Mouse (Mus musculus): ENCODE results near the gene Fhl3.
"Not testable (repeated sequence)": the region's sequence is repeated elsewhere in the genome, so short reads cannot be mapped to it uniquely, and the experiment has no call there.

Fhl3 gene

DNA sequence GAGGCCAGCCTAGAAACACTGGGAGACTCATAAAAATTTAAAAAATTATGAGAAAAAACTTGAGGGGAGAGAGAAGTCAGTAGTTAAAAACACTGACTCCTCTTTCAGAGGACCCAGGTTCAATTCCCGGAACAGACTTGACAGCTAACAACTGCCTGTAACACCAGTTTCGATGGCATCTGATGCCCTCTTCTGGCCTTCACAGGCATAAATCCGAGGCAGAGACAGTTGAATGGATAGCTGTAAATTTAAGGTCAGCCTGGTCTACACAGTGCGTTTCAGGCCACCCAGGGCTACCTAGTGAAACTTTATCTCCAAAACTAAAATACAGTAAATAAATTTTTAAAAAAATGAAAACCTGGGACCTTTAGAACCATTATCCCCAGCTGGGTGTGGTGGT, 15.5 kb upstream of the Fhl3 start:
- no peak for DNase-seq

DNA sequence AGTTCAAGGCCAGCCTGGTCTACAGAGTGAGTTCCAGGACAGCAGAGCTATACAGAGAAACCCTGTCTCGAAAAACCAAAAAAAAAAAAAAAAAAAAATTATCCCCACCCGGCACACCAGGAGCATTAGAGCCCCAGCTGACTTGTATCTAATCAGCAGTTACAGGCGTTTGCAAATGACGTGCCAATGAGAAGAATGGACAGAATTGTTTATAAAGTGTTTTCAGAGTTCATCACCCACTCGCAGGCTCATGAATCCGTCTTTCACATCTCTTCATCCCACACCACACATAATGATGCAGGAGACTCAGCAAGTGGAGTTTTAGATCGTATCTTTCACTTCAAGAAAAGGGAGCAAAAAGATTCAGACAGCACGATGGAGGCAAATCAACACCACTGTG, 15.0 kb upstream of the Fhl3 start:
- DNase-seq: no peak

DNA sequence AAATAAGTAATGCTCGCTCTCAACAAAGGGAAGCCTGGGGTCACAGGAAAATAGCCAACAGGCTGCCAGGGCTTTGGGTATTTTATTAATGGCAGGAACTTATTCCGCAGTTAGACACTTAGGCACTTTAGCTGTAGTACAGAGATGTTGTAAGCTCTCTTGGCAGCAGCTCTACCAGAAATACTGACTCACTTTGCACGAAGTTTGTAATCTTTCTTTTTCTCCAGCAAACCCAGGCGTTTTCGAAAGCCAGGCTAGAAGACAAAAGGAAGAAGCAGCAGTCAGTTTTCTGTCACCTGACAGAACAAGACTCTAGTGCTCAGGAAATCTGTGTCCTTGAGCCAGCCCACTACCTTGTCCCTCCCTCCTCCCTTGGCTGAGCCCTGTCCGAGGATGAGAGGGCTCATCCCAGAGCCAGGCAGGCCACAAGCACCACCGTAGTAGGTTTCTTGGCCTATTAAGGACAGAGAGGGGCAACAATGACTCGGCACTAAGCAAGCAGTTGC, 14.6 kb upstream of the Fhl3 start:
- no peak for DNase-seq

- no peak for DNase-seq
Measured at GRCm38 (mm10) chr4:124691455-124691854, 9.0 kb upstream of the Fhl3 start.

DNA sequence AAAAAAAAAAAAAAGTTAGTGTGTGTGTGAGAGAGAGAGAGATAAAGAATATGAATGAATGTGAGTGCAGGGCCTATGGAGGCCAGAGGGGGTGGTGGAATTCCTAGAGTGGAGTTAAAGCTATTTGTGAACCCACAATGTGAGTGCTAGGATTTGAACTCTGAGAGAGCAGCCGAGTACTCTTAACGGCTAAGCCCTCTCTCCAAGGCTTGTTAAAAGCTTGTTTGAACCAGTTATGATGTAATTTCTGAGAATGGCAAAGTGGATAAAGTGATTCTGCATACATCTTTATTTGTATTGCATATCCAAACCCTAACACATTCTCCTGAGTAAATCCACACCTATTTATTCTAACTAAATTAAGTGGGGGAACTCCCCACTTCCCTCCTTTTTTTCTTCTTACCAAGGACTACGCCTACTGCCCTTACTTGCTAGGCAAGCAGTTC, 8.1 kb upstream of the Fhl3 start:
- DNase-seq: no peak

- peak; percentile 80 for DNase-seq
Measured at GRCm38 (mm10) chr4:124693135-124693894, 7.2 kb upstream of the Fhl3 start, which contains the start of gene Utp11. Gene Utp11, minus strand, starts transcription at chr4:124693600.

DNA sequence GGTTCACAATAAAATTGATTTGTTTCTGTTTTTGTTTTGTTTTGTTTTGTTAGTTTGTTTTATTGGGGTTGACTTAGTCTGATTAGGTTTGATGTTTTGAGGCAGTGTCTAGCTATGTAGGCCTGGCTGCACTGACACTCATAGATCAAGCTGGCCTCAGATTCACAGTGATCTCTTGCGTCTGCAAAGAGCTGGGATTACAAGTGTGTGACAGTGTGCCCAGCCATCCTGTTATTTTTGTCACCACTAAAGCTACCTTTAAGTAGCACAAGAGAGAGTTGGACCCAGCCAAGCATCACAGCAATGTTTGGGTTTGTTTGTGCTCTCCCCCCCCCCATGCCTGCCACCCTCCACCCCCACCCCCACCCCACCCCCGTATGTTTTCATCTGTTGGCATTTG, 5.9 kb upstream of the Fhl3 start:
- DNase-seq: no peak

DNA sequence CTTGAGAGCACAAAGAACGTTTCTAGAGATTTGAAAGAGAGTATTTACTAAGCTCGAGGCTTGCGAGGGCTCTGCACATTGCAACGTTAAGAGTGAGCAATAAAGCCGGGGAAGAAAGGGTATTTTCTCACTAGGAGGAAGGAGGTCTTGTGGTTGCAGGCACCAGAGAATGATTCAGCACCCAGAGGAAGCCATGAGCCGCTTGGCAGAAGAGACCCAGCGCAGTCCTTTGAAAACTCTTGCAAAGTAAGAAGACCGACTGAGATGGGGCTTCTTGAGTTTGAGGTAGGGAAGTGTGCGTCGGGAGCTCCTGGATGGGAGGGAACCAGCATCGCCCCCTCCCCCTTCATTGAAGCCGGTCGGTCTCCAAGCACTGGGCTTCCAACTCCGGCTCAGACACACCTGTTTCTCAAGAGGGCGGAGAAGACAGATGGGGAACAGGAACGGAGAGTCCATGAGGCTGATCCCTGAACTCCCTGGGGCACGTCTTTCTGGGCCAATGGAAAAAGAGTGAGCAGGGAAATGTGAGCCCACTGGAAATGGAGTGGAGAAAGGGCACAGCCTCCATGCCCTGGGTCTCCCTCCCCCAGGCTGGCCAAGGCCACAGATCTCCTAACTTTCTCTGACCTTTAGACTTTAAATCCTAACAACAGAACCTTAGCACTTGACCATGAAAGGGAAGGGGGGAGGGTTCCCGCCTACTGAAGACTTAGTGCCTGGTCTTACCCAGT, 4.5 kb upstream of the Fhl3 start:
- no peak for DNase-seq

DNA sequence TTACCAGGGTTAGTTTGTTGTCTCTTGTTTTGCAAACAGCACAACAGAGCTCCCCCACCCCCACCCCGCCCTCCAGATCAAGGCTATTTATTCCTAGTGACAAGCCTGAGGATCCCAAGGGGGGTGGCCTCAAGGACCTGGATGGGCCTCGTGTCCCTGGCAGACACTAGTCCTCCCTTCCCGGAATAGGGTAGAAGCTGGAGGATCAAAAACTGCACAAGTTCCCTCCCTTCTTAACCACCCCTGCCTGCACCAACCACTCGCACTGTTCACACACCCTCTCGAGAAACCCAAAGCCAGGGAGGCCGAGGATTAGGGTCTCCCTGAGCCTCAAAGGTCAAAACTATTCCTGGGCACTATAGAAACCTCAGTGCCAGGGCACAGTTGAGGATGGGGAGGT, 710 bp upstream of the Fhl3 start:
- no peak for DNase-seq

DNA sequence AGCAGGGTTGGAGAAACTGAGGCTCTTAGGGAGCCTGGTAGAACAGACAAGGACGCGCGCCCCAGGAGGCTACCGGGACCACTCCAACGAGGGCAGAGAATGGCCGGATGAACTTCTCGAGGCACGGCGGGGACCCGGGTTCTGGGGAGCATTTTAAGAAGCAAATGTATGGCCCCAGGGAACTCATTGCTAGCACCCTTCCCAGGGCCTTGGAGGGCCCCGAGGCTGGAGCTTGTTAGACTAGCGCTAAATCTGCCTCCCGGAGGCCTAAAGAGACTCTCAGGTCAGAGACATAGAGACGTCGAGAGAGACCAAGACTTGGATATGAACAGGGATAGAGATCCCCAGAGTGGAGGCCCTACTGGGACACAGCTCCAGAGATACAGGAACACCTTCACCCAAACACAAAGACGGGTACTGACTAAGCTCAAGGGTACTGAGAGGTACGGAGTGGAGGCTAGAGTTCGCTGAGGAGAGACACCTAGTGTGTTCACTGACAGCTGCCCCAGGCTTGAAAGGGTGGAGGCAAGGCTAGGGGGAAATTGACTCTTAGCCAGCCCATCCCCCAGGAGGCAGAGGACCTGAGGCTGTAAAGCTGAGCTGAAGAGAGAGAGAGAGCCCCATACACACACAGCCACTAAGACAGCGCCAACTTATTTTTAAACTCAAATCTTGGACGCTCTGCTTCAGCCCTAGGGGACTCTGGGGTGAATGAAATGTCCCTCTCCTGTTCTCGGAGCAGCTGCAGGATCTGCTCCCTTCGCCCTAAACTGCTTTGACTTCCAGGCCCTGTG, 748 bp downstream of the Fhl3 start:
- DNase-seq: no peak

- DNase-seq: no peak
Measured at GRCm38 (mm10) chr4:124701916-124702315, 1.4 kb downstream of the Fhl3 start.

GRCm38 (mm10) chr4:124703406-124703805, 2.9 kb downstream of the Fhl3 start:
- no peak for DNase-seq

- no peak for DNase-seq
Measured at GRCm38 (mm10) chr4:124703881-124704796, 3.6 kb downstream of the Fhl3 start.

DNA sequence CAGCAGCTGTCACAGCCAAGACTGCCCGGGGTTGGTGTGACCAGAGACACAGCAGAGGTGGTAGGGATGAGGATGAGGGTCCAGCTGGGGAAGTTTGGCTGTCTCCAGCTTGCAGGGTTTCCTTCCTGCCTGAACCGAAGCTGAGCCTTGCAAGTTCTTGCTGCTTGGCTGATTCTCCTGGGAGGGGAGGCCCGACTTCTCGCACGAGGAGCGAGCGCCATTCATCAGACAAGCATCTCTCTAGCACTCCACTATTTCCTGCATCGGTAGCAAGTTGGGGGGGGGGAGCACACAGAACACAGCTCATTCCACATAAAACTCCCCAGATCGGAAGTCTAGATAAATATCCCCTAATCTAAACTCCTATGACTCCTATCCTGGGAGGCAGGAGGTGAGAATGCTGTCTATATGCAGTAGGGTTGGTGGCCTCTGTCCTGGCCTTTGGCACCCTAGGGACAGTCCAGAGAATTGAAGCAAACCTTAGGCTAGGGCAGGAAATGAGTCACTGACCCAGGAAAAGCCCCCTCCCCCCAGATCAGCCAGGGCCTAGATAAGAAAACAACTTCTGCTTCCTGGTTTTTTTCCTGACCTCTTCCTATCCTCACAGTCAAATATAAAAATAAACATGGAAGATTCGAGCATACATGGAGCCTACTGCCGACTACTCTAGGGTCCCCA, 4.4 kb downstream of the Fhl3 start:
- DNase-seq: no peak

DNA sequence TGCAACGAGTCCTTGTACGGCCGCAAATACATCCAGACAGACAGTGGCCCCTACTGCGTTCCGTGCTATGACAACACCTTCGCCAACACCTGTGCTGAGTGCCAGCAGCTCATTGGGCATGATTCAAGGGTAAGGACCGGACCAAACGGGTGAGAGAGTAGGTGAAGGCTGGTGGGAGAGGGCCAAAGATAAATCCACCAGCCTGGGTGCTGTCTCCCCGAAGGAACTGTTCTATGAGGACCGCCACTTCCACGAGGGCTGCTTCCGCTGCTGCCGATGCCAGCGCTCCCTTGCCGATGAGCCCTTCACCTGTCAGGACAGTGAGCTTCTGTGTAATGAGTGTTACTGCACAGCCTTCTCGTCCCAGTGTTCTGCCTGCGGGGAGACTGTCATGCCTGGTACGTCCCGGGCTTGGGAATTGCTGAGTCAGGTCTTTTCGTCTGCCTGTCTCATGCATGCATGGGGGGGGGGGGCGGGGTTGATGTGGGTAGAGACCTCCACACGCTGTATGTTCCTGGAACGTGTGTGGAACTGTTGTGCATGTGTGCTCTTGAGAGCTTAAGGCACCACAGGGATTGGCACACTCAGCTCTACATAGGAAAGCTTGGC, 5.3 kb downstream of the Fhl3 start:
- DNase-seq: no peak

GRCm38 (mm10) chr4:124707381-124708199, 7.1 kb downstream of the Fhl3 start:
- not testable (repeated sequence) for DNase-seq

GRCm38 (mm10) chr4:124708200-124708517, 7.7 kb downstream of the Fhl3 start:
- not testable (repeated sequence) for DNase-seq

- no peak for DNase-seq
Measured at GRCm38 (mm10) chr4:124708518-124709477, 8.3 kb downstream of the Fhl3 start.

- DNase-seq: no peak
Measured at GRCm38 (mm10) chr4:124709961-124710446, 9.5 kb downstream of the Fhl3 start.

All from cerebellum, adult 8-10 months (tissue).